In the genomic region with DNA sequence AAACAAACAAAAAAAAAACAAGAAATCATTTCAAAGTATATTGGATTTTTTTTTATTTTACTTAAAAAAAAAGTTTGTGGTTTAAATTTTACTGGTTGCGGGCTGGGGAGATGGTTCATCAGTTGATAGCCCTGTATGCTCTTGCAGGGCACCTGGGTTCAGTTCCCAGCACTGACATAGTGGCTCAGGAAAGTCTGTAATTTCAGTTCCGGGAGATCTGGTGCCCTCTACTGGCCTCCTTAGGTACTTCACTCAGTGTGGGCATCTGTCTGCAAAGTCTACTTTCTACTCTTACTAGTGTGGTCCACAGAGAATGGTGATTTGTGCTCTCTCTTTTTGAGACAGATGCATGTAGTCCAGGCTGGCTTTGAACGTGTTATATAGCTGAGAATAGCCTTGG, we compare ENCODE assay signal across 8 mouse cellular contexts. TPM values are rescaled to one million over a fixed set of nuclear protein-coding genes. Genes with fewer than 3 reads are reported as not detected.
DNase-seq lines count a peak whose midpoint lies in the region; TF ChIP-seq lines count a peak whose summit lies in the region.

No protein-coding gene starts in this region.

- no peaks in the 10 kb centered on the region; the same call in 1 of the 2 replicates for H3K36me3 ChIP-seq in testis, adult 2 months (ENCODE audit: control insufficient read depth, insufficient read depth, low read length)

- peaks cover 3% of the 10 kb centered on the region for H3K4me1 ChIP-seq in testis, adult 2 months (ENCODE audit: control insufficient read depth, insufficient read depth, low read length)

- peak; percentile 36; the same call in 1 of the 2 replicates for TF ChIP-seq CTCF in testis, adult 2 months (IDR thresholded peaks at IDR 0.05; ENCODE audit: control insufficient read depth, insufficient read depth, insufficient replicate concordance, low read depth, low read length)

- DNase-seq in heart, adult 11 months, result peak; percentile 79
- DNase-seq in heart, adult 8-10 months (ENCODE audit: low spot score), result no peak
- peak; percentile 53 for DNase-seq in spleen, adult 12 weeks (ENCODE audit: low spot score)
- no peak for DNase-seq in spleen, postnatal 36 days (ENCODE audit: low spot score in 2 of 2)
- peak; percentile 50 to 61 for DNase-seq in kidney, postnatal 4 days
- DNase-seq in adrenal gland, postnatal 36 days, result no peak
- no peak for DNase-seq in left cerebral cortex, postnatal 10 days (ENCODE audit: extremely low spot score in 1 of 2, low spot score in 2 of 2)

- no peak for TF ChIP-seq POLR2A in testis, adult 2 months (IDR thresholded peaks at IDR 0.05; ENCODE audit: control insufficient read depth, low read depth, low read length)

- H3K27ac ChIP-seq in testis, adult 2 months (ENCODE audit: control insufficient read depth, insufficient read depth, low read depth, low read length), result no peak overlapping the region

- H3K4me3 ChIP-seq in testis, adult 2 months (ENCODE audit: control insufficient read depth, low read depth, low read length), result peak overlapping the region; percentile 25; the same call in 1 of the 2 replicates

- intact Hi-C loops in left cerebral cortex, postnatal 10 days (cut with DNase I), result loop anchor here (5.0 kb wide), 1 partner anchor 88 kb away; no protein-coding TSS in a partner anchor

- H3K27me3 ChIP-seq in testis, adult 2 months (ENCODE audit: control insufficient read depth, insufficient read depth, low read length), result no peaks in the 10 kb centered on the region

RNA-seq across cellular contexts. Expression of a gene that starts 7.4 kb away (rescaled TPM):
- total RNA-seq in heart, adult 8-10 months (2022), result under 1 TPM; 0.14 to 0.41 (median 0.30) TPM
- 291 and 327 TPM in 2 replicates for polyA plus RNA-seq in testis, adult 2 months (2012; rRNA removed)
- 1 to 10 TPM; 1.7 to 1.9 TPM for total RNA-seq in adrenal gland, postnatal 36 days (2021)
- total RNA-seq in left cerebral cortex, postnatal 10 days (2021), result 1 to 10 TPM; 7.2 to 7.5 TPM

RNA-seq across cellular contexts. Expression of a gene that starts 12.9 kb away (rescaled TPM):
- total RNA-seq in heart, adult 8-10 months (2022), result 100 to 1,000 TPM; 294 to 334 (median 302) TPM
- 22.2 and 23.1 TPM in 2 replicates for polyA plus RNA-seq in testis, adult 2 months (2012; rRNA removed)
- 10 to 100 TPM; 68.0 to 75.3 TPM for total RNA-seq in adrenal gland, postnatal 36 days (2021)
- 100 to 1,000 TPM; 213 to 215 TPM for total RNA-seq in left cerebral cortex, postnatal 10 days (2021)

Comparison
In these comparisons a context has a peak if more than half of its experiments do, and no peak if none do; other contexts are left out.
1. DNase-seq: peak in heart, adult 11 months (single experiment), spleen, adult 12 weeks (single experiment) and kidney, postnatal 4 days (2 of 2); none in heart, adult 8-10 months (single experiment), spleen, postnatal 36 days (0 of 2), adrenal gland, postnatal 36 days (0 of 2) and left cerebral cortex, postnatal 10 days (0 of 2).